Mouse (Mus musculus) heart, postnatal 0 days (tissue): Measurements from ENCODE around the gene Rnf208. TPM values are rescaled to one million over a fixed set of nuclear protein-coding genes. Genes with fewer than 3 reads are reported as not detected.

Experiments used
- ATAC-seq: fragments of 200-750 bp; cut with Nextera tagmentation; 2 replicates; pipeline ENCODE4 v1.8.0; 2017; ENCODE audit warnings: low read depth, moderate number of reproducible peaks, moderate library complexity; ENCODE audit not compliant: insufficient read depth
- DNase-seq: peaks from one replicate; pipeline ENCODE4 v3.0.0-alpha.2; 2016; ENCODE audit warnings: low spot score
- H3K27ac ChIP-seq: fragments of 300-500 bp; sonication (generic); 2 replicates; pipeline ENCODE4 v1.5.1; 2014; ENCODE audit warnings: low read depth, mild to moderate bottlenecking
- H3K27me3 ChIP-seq: fragments of 300-500 bp; sonication (generic); 2 replicates; pipeline ENCODE4 v1.6.1; 2014; ENCODE audit warnings: low read length, mixed read lengths; ENCODE audit not compliant: control insufficient read depth, insufficient read depth
- H3K36me3 ChIP-seq: fragments of 300-500 bp; sonication (generic); replicated peaks from 2 replicates; pipeline ENCODE4 v1.6.1; 2014; ENCODE audit warnings: low read length, mixed read lengths; ENCODE audit not compliant: control insufficient read depth, insufficient read depth
- H3K4me1 ChIP-seq: fragments of 300-500 bp; sonication (generic); 2 replicates; pipeline ENCODE4 v1.6.1; 2014; ENCODE audit warnings: antibody characterized with exemption; ENCODE audit not compliant: control insufficient read depth, insufficient read depth
- H3K4me2 ChIP-seq: fragments of 300-500 bp; sonication (generic); 2 replicates; pipeline ENCODE4 v1.6.1; 2014; ENCODE audit warnings: low read depth, mild to moderate bottlenecking, low read length, moderate library complexity
- H3K4me3 ChIP-seq: fragments of 300-500 bp; sonication (generic); 2 replicates; pipeline ENCODE4 v1.5.1; 2014; ENCODE audit warnings: low read depth, low read length
- H3K9ac ChIP-seq: fragments of 300-500 bp; sonication (generic); replicated peaks from 2 replicates; pipeline ENCODE4 v1.6.1; 2014; ENCODE audit warnings: low read depth, low read length, mixed read lengths
- H3K9me3 ChIP-seq: fragments of 300-500 bp; sonication (generic); replicated peaks from 2 replicates; pipeline ENCODE4 v1.6.1; 2016; ENCODE audit warnings: low read length; ENCODE audit not compliant: control insufficient read depth
- CTCF ChIP-seq: IDR thresholded peaks from 2 replicates; pipeline ENCODE4 v1.5.1; 2016; ENCODE audit warnings: antibody characterized with exemption, control low read depth, low read depth
- EP300 ChIP-seq: IDR thresholded peaks from 2 replicates; pipeline ENCODE4 v1.6.1; 2016; ENCODE audit warnings: antibody characterized with exemption, low read depth
- WGBS: fragments of 180-500 bp; shearing (Covaris S2); extraction: QIAGEN DNeasy Blood & Tissue Kit; methylation state at CpG from one replicate; pipeline ENCODE4 v1.1.7; 2014; 5-methylcytosine and 5-hydroxymethylcytosine counted together
- polyA plus RNA-seq: library from polyadenylated mRNA; unstranded; fragments of >200 nt; fragmentation: Nextera tagmentation; extraction: Ambion mirVana; gene quantifications from 2 replicates; pipeline ENCODE4 v1.2.1, GENCODE M21; 2015
- total RNA-seq: library from RNA; depleted of rRNA; stranded (reverse); fragments of >200 nt; gene quantifications from 2 replicates; pipeline ENCODE4 v1.2.3, GENCODE M21; 2014; ENCODE audit warnings: low replicate concordance; rRNA removed

The Rnf208 gene
- total and polyA plus RNA-seq, 2 experiments from 2014 or later = 0.92 to 2.4 TPM

DNA sequence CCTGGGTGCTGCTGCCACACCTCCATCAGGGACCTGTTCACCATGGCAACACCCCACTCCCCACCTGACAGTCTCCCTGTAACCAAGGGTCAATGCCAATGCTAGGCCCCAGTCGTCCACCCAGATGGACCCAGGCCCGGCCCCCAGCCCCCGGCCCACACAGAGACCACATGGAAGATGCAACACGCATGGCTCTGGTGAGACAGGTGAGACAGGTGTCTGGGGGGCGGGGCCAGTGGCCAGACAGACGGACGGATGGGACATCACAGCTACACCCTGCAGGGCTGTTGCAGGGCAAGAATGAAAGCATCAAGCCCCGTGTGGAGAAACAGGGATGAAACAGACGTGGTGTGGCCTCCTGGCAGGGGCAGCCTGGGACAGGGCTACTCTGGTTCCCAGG, 51.7 kb downstream of the Rnf208 start:
- DNase-seq (no peak), ATAC-seq (no peak)
- 59% methylated on average over 9 of the region's 9 CpGs for WGBS
- Histone ChIP-seq H3K4me3 (no peak overlapping the region), H3K36me3 (no peaks in the 10 kb centered on the region), H3K27me3 (peaks cover 71% of the 10 kb centered on the region), H3K4me1 (peaks cover 18% of the 10 kb centered on the region), H3K4me2 (no peak overlapping the region), H3K27ac (no peak overlapping the region), H3K9me3 (no peaks in the 10 kb centered on the region), H3K9ac (no peak overlapping the region)
- no peak for TF ChIP-seq EP300
- no peak for TF ChIP-seq CTCF

Other genes starting within 250 kb of the Rnf208 start
Only the 30 nearest of the 31 such genes appear.
- gene Nsmf, start 187.9 kb upstream of the Rnf208 start, total RNA-seq = 68.3 and 86.7 TPM in 2 replicates
- gene Nsmf, start 187.9 kb upstream of the Rnf208 start, polyA plus RNA-seq = 33.5 and 36.0 TPM in 2 replicates
- not detected in 2 replicates for gene Entpd8, start 162.0 kb upstream of the Rnf208 start, total RNA-seq
- gene Entpd8, start 162.0 kb upstream of the Rnf208 start, polyA plus RNA-seq = not detected in 2 replicates
- gene Noxa1, start 147.1 kb upstream of the Rnf208 start, total RNA-seq = not detected in 2 replicates
- not detected in 2 replicates for gene Noxa1, start 147.1 kb upstream of the Rnf208 start, polyA plus RNA-seq
- gene Nrarp, start 61.5 kb upstream of the Rnf208 start, total RNA-seq = 34.1 and 38.1 TPM in 2 replicates
- 8.8 and 9.6 TPM in 2 replicates for gene Nrarp, start 61.5 kb upstream of the Rnf208 start, polyA plus RNA-seq
- gene Tor4a, start 45.4 kb upstream of the Rnf208 start, total RNA-seq = 4.9 and 8.6 TPM in 2 replicates
- gene Tor4a, start 45.4 kb upstream of the Rnf208 start, polyA plus RNA-seq = 4.4 and 5.2 TPM in 2 replicates
- 49.0 and 63.7 TPM in 2 replicates for gene Nelfb, start 30.8 kb upstream of the Rnf208 start, total RNA-seq
- gene Nelfb, start 30.8 kb upstream of the Rnf208 start, polyA plus RNA-seq = 38.4 and 41.9 TPM in 2 replicates
- gene Stpg3, start 27.6 kb upstream of the Rnf208 start, total RNA-seq = not detected in 2 replicates
- not detected in 2 replicates for gene Stpg3, start 27.6 kb upstream of the Rnf208 start, polyA plus RNA-seq
- not detected in 2 replicates for gene Fam166a, start 23.5 kb upstream of the Rnf208 start, total RNA-seq
- 0.33 TPM in 1 of 2 replicates, not detected in the other for gene Fam166a, start 23.5 kb upstream of the Rnf208 start, polyA plus RNA-seq
- 665 and 888 TPM in 2 replicates for gene Tubb4b, start 17.6 kb upstream of the Rnf208 start, total RNA-seq
- gene Tubb4b, start 17.6 kb upstream of the Rnf208 start, polyA plus RNA-seq = 217 and 244 TPM in 2 replicates
- not detected in 2 replicates for gene Slc34a3, start 7.9 kb upstream of the Rnf208 start, total RNA-seq
- gene Slc34a3, start 7.9 kb upstream of the Rnf208 start, polyA plus RNA-seq = not detected in 2 replicates
- not detected in 2 replicates for gene Rnf224, start 5.5 kb upstream of the Rnf208 start, total RNA-seq
- gene Rnf224, start 5.5 kb upstream of the Rnf208 start, polyA plus RNA-seq = not detected in 2 replicates
- gene Cysrt1, start 197 bp downstream of the Rnf208 start, total RNA-seq = not detected in 2 replicates
- not detected in 2 replicates for gene Cysrt1, start 197 bp downstream of the Rnf208 start, polyA plus RNA-seq
- 4.8 and 6.9 TPM in 2 replicates for gene AL732309.1, start 4.6 kb downstream of the Rnf208 start, total RNA-seq
- gene AL732309.1, start 4.6 kb downstream of the Rnf208 start, polyA plus RNA-seq = 0.97 and 1.6 TPM in 2 replicates
- gene Tmem203, start 13.2 kb downstream of the Rnf208 start, total RNA-seq = 35.3 and 42.0 TPM in 2 replicates
- 25.6 and 26.5 TPM in 2 replicates for gene Tmem203, start 13.2 kb downstream of the Rnf208 start, polyA plus RNA-seq
- 5.2 and 5.4 TPM in 2 replicates for gene Tprn, start 20.4 kb downstream of the Rnf208 start, total RNA-seq
- 3.6 and 3.7 TPM in 2 replicates for gene Tprn, start 20.4 kb downstream of the Rnf208 start, polyA plus RNA-seq
- 58.9 and 110 TPM in 2 replicates for gene Ssna1, start 30.2 kb downstream of the Rnf208 start, total RNA-seq
- 111 and 117 TPM in 2 replicates for gene Ssna1, start 30.2 kb downstream of the Rnf208 start, polyA plus RNA-seq
- 31.4 and 48.6 TPM in 2 replicates for gene Anapc2, start 30.2 kb downstream of the Rnf208 start, total RNA-seq
- gene Anapc2, start 30.2 kb downstream of the Rnf208 start, polyA plus RNA-seq = 41.0 and 46.5 TPM in 2 replicates
- not detected in 2 replicates for gene Tmem210, start 45.9 kb downstream of the Rnf208 start, total RNA-seq
- not detected in 2 replicates for gene Tmem210, start 45.9 kb downstream of the Rnf208 start, polyA plus RNA-seq
- not detected in 2 replicates for gene Lrrc26, start 47.7 kb downstream of the Rnf208 start, total RNA-seq
- gene Lrrc26, start 47.7 kb downstream of the Rnf208 start, polyA plus RNA-seq = 1.2 TPM in 1 of 2 replicates, not detected in the other
- gene Grin1, start 76.9 kb downstream of the Rnf208 start, total RNA-seq = 0.46 TPM in 1 of 2 replicates, not detected in the other
- not detected in 2 replicates for gene Grin1, start 76.9 kb downstream of the Rnf208 start, polyA plus RNA-seq
- gene Man1b1, start 90.1 kb downstream of the Rnf208 start, total RNA-seq = 20.1 and 41.2 TPM in 2 replicates
- gene Man1b1, start 90.1 kb downstream of the Rnf208 start, polyA plus RNA-seq = 18.8 and 19.5 TPM in 2 replicates
- 9.0 and 13.2 TPM in 2 replicates for gene Dpp7, start 114.1 kb downstream of the Rnf208 start, total RNA-seq
- gene Dpp7, start 114.1 kb downstream of the Rnf208 start, polyA plus RNA-seq = 4.3 and 4.6 TPM in 2 replicates
- gene Uap1l1, start 123.4 kb downstream of the Rnf208 start, total RNA-seq = 1.3 and 10.9 TPM in 2 replicates
- 13.0 and 14.3 TPM in 2 replicates for gene Uap1l1, start 123.4 kb downstream of the Rnf208 start, polyA plus RNA-seq
- gene Sapcd2, start 130.1 kb downstream of the Rnf208 start, total RNA-seq = 14.0 and 26.1 TPM in 2 replicates
- gene Sapcd2, start 130.1 kb downstream of the Rnf208 start, polyA plus RNA-seq = 5.6 and 6.4 TPM in 2 replicates
- 7.9 and 44.8 TPM in 2 replicates for gene Entpd2, start 153.6 kb downstream of the Rnf208 start, total RNA-seq
- 3.5 and 4.2 TPM in 2 replicates for gene Entpd2, start 153.6 kb downstream of the Rnf208 start, polyA plus RNA-seq
- 43.0 and 49.7 TPM in 2 replicates for gene Npdc1, start 157.1 kb downstream of the Rnf208 start, total RNA-seq
- 21.0 and 24.5 TPM in 2 replicates for gene Npdc1, start 157.1 kb downstream of the Rnf208 start, polyA plus RNA-seq
- gene Fut7, start 181.0 kb downstream of the Rnf208 start, total RNA-seq = not detected in 2 replicates
- not detected in 2 replicates for gene Fut7, start 181.0 kb downstream of the Rnf208 start, polyA plus RNA-seq
- 27.6 and 32.0 TPM in 2 replicates for gene Abca2, start 186.4 kb downstream of the Rnf208 start, total RNA-seq
- gene Abca2, start 186.4 kb downstream of the Rnf208 start, polyA plus RNA-seq = 2.4 and 3.6 TPM in 2 replicates
- 2.4 and 4.5 TPM in 2 replicates for gene Clic3, start 214.6 kb downstream of the Rnf208 start, total RNA-seq
- gene Clic3, start 214.6 kb downstream of the Rnf208 start, polyA plus RNA-seq = 6.5 and 7.4 TPM in 2 replicates
- gene Paxx, start 218.8 kb downstream of the Rnf208 start, total RNA-seq = 71.9 and 90.7 TPM in 2 replicates
- 42.7 and 45.5 TPM in 2 replicates for gene Paxx, start 218.8 kb downstream of the Rnf208 start, polyA plus RNA-seq